Mouse (Mus musculus): ENCODE measurements around the gene Zfp61.
A peak's percentile ranks its signal among the peaks of the same experiment; 100 is the strongest.
"Not testable (repeated sequence)": the region's sequence is repeated elsewhere in the genome, so short reads cannot be mapped to it uniquely, and the experiment has no call there.

Zfp61 gene

GRCm38 (mm10) chr7:24296386-24296785 lies 4.6 kb downstream of the Zfp61 start:
- DNase-seq, result no peak

- DNase-seq, result no peak
These were observed 5.7 kb downstream of the Zfp61 start for GRCm38 (mm10) chr7:24295376-24295775.

- DNase-seq, result no peak
These were observed 6.3 kb downstream of the Zfp61 start for GRCm38 (mm10) chr7:24294763-24295162.

- DNase-seq, result no peak
These were observed 7.8 kb downstream of the Zfp61 start for GRCm38 (mm10) chr7:24293061-24293851.

GRCm38 (mm10) chr7:24291387-24292090 lies 9.5 kb downstream of the Zfp61 start:
- DNase-seq, result no peak

- no peak for DNase-seq
These were observed 10.8 kb downstream of the Zfp61 start for GRCm38 (mm10) chr7:24290106-24290693.

GRCm38 (mm10) chr7:24288512-24288911 lies 12.5 kb downstream of the Zfp61 start:
- DNase-seq, result no peak

GRCm38 (mm10) chr7:24287670-24288069 lies 13.4 kb downstream of the Zfp61 start:
- no peak for DNase-seq

- no peak for DNase-seq
These were observed 14.1 kb downstream of the Zfp61 start for GRCm38 (mm10) chr7:24286916-24287315.

GRCm38 (mm10) chr7:24286090-24286489 lies 14.9 kb downstream of the Zfp61 start:
- no peak for DNase-seq

GRCm38 (mm10) chr7:24280858-24281145 lies 20.2 kb downstream of the Zfp61 start:
- DNase-seq, result no peak

- DNase-seq, result no peak
These were observed 20.8 kb downstream of the Zfp61 start for GRCm38 (mm10) chr7:24280031-24280857.

- not testable (repeated sequence) for DNase-seq
These were observed 22.3 kb downstream of the Zfp61 start for GRCm38 (mm10) chr7:24278771-24279170.

GRCm38 (mm10) chr7:24274456-24274855 lies 26.6 kb downstream of the Zfp61 start:
- DNase-seq, result no peak

GRCm38 (mm10) chr7:24271191-24271590 lies 29.8 kb downstream of the Zfp61 start:
- no peak for DNase-seq

- DNase-seq, result peak; percentile 89
These were observed 30.8 kb downstream of the Zfp61 start, which contains the start of gene Zfp93 for GRCm38 (mm10) chr7:24270288-24270672. Gene Zfp93, plus strand, starts transcription at chr7:24270420.

GRCm38 (mm10) chr7:24269667-24270287 lies 31.3 kb downstream of the Zfp61 start:
- DNase-seq, result no peak

- no peak for DNase-seq
These were observed 31.8 kb downstream of the Zfp61 start for GRCm38 (mm10) chr7:24269256-24269655.

GRCm38 (mm10) chr7:24268176-24269155 lies 32.6 kb downstream of the Zfp61 start:
- no peak for DNase-seq

GRCm38 (mm10) chr7:24260000-24260312 lies 41.1 kb downstream of the Zfp61 start:
- DNase-seq, result no peak

GRCm38 (mm10) chr7:24259306-24259999 lies 41.6 kb downstream of the Zfp61 start:
- no peak for DNase-seq
